Mouse (Mus musculus) gastrocnemius, adult 2 months (tissue): ENCODE measurements at regions not wholly inside any gene's neighbourhood (a gene's known extent, or its start where the extent isn't known, plus 50 kb on each side); places are given as distances from the start of the nearest gene placed in this dataset.
A peak's percentile ranks its signal among the peaks of the same experiment; 100 is the strongest.
"Not testable (repeated sequence)": the region's sequence is repeated elsewhere in the genome, so short reads cannot be mapped to it uniquely, and the experiment has no call there.

ENCODE experiments used
- DNase-seq: peaks from one replicate; pipeline ENCODE4 v3.0.0; 2022
- H3K27ac ChIP-seq: fragments of 200-600 bp; 2 replicates; pipeline ENCODE4 v1.8.1; 2022; ENCODE audit warnings: mild to moderate bottlenecking
- H3K4me3 ChIP-seq: fragments of 200-600 bp; 2 replicates; pipeline ENCODE4 v1.8.1; 2022; ENCODE audit warnings: mild to moderate bottlenecking, moderate library complexity
- CTCF ChIP-seq: fragments of 200-600 bp; IDR thresholded peaks from 2 replicates; pipeline ENCODE4 v1.8.1; 2022; ENCODE audit warnings: antibody characterized with exemption, mild to moderate bottlenecking, moderate library complexity
- intact Hi-C: fragments of 180-260 bp; cut with DNase I; formaldehyde crosslinking; loops from one replicate; pipeline ENCODE4 v1.15.1; 2025

- no peak for DNase-seq
- intact Hi-C loops, result no loop called here
- H3K27ac ChIP-seq, result no peak overlapping the region
- TF ChIP-seq CTCF, result no peak
- no peak overlapping the region for H3K4me3 ChIP-seq
Measured at GRCm38 (mm10) chr7:64101679-64102078, 52.0 kb upstream of the Trpm1 start.

- DNase-seq, result no peak
- intact Hi-C loops, result no loop called here
- no peak for TF ChIP-seq CTCF
- Histone ChIP-seq H3K27ac (no peak overlapping the region), H3K4me3 (no peak overlapping the region)
Measured at GRCm38 (mm10) chr7:64099606-64100005, 54.0 kb upstream of the Trpm1 start.

- intact Hi-C loops, result no loop called here
- H3K4me3 ChIP-seq, result no peak overlapping the region
- no peak for DNase-seq
- TF ChIP-seq CTCF, result no peak
- H3K27ac ChIP-seq, result no peak overlapping the region
Measured at GRCm38 (mm10) chr7:64090067-64090466, 63.6 kb upstream of the Trpm1 start.

- no peak for DNase-seq
- intact Hi-C loops, result no loop called here
- Histone ChIP-seq H3K4me3 (no peak overlapping the region), H3K27ac (no peak overlapping the region)
- TF ChIP-seq CTCF, result no peak
Measured at GRCm38 (mm10) chr7:64089034-64089433, 64.6 kb upstream of the Trpm1 start.

GRCm38 (mm10) chr7:64083978-64084377, 69.7 kb upstream of the Trpm1 start:
- H3K4me3 ChIP-seq, intact Hi-C loops, DNase-seq, H3K27ac ChIP-seq: not testable (repeated sequence)

- no peak for DNase-seq
- TF ChIP-seq CTCF, result no peak
- intact Hi-C loops, result no loop called here
- Histone ChIP-seq H3K27ac (no peak overlapping the region), H3K4me3 (no peak overlapping the region)
Measured at GRCm38 (mm10) chr7:64082651-64083050, 71.0 kb upstream of the Trpm1 start.

GRCm38 (mm10) chr7:64082201-64082600, 71.4 kb upstream of the Trpm1 start:
- TF ChIP-seq CTCF, result no peak
- intact Hi-C loops, result no loop called here

GRCm38 (mm10) chr7:64081618-64082017, 72.0 kb upstream of the Trpm1 start:
- Histone ChIP-seq H3K27ac (no peak overlapping the region), H3K4me3 (no peak overlapping the region)
- intact Hi-C loops, result loop anchor here (2.0 kb wide), 1 partner anchor 21 kb away; no protein-coding TSS in a partner anchor
- no peak for TF ChIP-seq CTCF
- no peak for DNase-seq

More at GRCm38 (mm10) chr7:64082201-64082600, 71.4 kb upstream of the Trpm1 start:
- no peak overlapping the region for H3K27ac ChIP-seq
- no peak overlapping the region for H3K4me3 ChIP-seq
- no peak for DNase-seq

- intact Hi-C loops, result loop anchor here (2.0 kb wide), 1 partner anchor 20 kb away; no protein-coding TSS in a partner anchor
- no peak for DNase-seq
- Histone ChIP-seq H3K27ac (no peak overlapping the region), H3K4me3 (no peak overlapping the region)
- TF ChIP-seq CTCF, result no peak
Measured at GRCm38 (mm10) chr7:64081019-64081418, 72.6 kb upstream of the Trpm1 start.

GRCm38 (mm10) chr7:64079301-64079700, 74.3 kb upstream of the Trpm1 start:
- no peak overlapping the region for H3K4me3 ChIP-seq
- DNase-seq, result no peak
- no peak overlapping the region for H3K27ac ChIP-seq
- TF ChIP-seq CTCF, result no peak
- intact Hi-C loops, result loop anchor here (5.0 kb wide), 1 partner anchor 222 kb away; no protein-coding TSS in a partner anchor

GRCm38 (mm10) chr7:64078646-64079045, 75.0 kb upstream of the Trpm1 start:
- no peak overlapping the region for H3K27ac ChIP-seq
- no peak for DNase-seq

GRCm38 (mm10) chr7:64077526-64077925, 76.1 kb upstream of the Trpm1 start:
- DNase-seq, result peak; percentile 44
- TF ChIP-seq CTCF, result peak; percentile 57
- Histone ChIP-seq H3K4me3 (no peak overlapping the region), H3K27ac (no peak overlapping the region)
- intact Hi-C loops, result loop anchor here (2.0 to 5.0 kb wide), 2 partner anchors 220 to 323 kb away; no protein-coding TSS in a partner anchor

More at GRCm38 (mm10) chr7:64078646-64079045, 75.0 kb upstream of the Trpm1 start:
- no peak overlapping the region for H3K4me3 ChIP-seq
- TF ChIP-seq CTCF, result no peak
- intact Hi-C loops, result loop anchor here (5.0 kb wide), 1 partner anchor 221 kb away; no protein-coding TSS in a partner anchor

- Histone ChIP-seq H3K4me3 (no peak overlapping the region), H3K27ac (no peak overlapping the region)
- DNase-seq, result no peak
- intact Hi-C loops, result loop anchor here (2.0 to 5.0 kb wide), 2 partner anchors 220 to 322 kb away; no protein-coding TSS in a partner anchor
- no peak for TF ChIP-seq CTCF
Measured at GRCm38 (mm10) chr7:64076764-64077360, 76.8 kb upstream of the Trpm1 start.

GRCm38 (mm10) chr7:64075696-64076313, 77.8 kb upstream of the Trpm1 start:
- intact Hi-C loops, result loop anchor here (2.0 to 5.0 kb wide), 2 partner anchors 219 to 321 kb away; no protein-coding TSS in a partner anchor
- H3K27ac ChIP-seq, result no peak overlapping the region
- no peak overlapping the region for H3K4me3 ChIP-seq
- DNase-seq, result no peak
- no peak for TF ChIP-seq CTCF
